Mouse (Mus musculus): ENCODE data around the gene Rab3ip.

Gene Rab3ip

DNA sequence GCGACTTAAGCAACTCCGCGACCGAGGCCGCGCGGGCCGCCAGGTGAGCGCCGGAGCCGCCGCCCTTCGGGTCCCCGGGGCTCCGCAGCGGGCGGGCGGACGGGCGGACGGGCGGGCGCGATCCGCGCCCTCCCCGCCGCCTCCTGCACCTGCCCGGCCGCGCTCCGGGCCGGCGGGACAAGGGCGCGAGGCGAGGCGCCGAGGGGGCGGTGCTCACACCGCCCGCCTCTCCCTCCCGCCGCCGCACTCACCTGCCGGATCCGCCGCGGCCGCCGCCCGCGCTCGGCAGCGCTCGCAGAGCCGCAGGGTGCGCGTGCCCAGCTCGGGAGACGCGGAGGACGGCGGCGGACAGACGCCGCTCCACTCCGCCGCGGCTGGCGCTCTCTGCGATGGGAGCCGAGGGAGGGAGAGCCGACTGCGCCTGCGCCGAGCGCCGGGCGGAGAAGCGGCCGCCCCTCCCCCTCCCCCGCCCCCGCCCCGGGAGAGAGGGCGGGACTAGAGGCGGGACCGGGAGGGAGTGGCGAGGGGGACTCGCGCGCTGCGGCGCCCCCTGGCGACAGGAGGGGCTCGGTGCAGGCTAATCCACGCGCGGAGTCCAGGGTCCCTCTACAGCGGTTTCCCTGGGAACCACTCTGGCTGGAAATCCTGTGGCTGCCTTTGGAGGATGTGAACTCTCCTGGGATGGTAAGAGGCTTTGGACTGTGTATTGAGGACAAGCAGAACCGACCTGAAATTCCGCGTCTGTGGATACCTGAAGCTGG, at the start of gene Rab3ip:
Gene Rab3ip, minus strand, starts transcription at position 761 of the 761 bp plus-strand sequence.
- DNase-seq (ENCODE audit: low spot score in 2 of 2): peak; percentile 93 to 94

DNA sequence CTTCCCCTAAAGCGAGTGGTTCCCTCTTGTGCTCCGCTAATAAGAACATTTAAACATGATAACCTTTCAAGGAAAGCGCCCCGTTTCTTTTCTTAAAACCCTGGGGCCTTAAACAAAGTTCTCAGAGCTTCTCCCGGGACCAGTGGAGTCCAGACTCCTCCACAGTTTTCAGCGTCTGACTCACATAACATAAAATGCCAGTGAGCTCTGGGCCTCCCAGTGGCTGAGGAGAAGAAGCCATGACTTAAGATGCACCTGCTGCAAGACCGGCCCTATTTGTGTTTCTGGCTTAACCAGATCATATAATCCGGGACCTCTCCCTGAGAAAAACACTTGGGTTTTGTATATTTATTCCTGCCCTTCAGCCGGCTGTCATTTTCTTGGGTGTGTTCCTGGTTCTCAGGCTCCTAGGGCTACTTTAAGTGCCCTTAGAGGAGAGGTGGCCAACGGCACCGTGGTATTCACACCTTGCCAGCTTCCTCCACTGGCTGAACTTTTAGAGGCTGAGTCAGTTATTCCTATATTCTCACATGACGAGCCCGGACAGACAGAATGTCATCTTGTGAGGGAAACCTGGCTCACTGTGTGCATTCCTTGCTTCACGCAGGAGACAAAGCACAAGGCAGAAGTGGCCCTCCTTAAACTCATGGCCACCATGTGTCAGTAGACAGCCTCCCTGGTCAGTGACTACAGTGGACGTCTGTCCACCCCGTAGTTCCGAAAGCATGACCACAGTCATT, 48.3 kb upstream of the Rab3ip start:
- DNase-seq (ENCODE audit: low spot score in 2 of 2): no peak

DNA sequence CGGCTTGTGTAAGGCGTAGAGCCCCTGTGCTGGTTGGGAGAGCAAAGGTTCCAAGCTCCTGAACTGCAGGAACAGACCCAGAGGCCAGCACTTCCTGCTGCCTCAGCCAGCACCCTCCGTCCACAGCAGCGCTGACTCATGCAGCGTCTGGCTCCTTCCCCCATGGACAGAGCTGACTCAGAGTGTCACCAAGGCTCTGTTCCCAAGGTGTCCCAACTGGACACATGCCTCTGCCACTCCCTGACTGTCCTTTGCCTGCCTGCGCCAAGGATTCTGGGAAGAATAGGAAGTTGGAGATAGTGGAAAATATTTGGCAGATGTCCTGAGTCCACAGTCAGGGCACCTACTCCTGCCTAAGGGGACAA, 45.6 kb upstream of the Rab3ip start:
- DNase-seq (ENCODE audit: low spot score in 2 of 2): no peak

DNA sequence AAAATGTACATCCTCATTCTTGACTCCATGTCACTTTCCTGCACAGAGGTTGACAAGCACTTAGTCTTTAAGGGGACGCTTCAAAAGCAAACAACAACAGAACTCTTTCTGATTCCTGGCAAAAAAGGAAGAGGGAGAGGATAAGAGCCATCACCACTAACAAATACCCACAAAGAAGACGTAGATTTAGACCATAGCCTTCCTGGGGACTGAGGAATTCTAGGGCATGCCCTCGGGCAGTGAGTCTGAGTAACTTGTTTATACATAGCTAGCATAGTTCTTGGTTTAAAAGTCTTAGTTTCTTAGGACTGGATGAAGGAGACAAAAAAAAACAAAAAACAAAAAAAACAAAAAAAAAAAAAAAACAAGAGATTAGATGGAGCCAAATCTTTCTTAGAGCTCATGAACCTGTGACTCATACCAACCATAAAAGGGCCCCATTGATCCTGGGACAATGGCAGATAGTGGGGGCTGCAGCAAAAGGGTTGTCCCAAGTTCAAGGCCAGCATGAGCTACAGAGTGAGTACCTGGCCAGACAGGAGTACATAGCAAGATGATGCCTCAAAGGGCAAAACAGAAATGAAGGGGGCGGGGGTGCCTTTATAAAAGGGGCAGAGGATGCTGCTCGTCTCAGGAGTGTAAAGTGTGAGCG, 45.1 kb upstream of the Rab3ip start:
- DNase-seq (ENCODE audit: low spot score in 2 of 2): no peak

DNA sequence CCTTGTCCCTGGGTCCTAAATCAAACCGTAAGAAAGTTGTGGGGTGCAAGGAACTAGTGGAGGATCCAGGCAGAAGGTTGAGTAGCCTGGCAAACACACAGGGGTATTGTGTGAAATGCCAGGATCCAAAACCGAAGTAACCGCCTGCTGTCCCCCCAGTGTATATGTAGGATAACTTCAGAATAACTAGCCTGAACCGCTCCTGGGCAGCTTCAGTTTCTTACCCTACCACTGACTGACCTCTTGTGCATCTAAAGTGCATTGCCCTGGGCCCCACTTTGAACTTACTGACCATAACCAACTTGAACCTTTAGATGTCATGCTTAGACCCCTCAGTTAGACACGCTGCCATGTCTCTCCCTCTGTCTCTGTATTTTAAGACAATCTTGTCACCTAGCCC, 44.6 kb upstream of the Rab3ip start:
- no peak for DNase-seq (ENCODE audit: low spot score in 2 of 2)

DNA sequence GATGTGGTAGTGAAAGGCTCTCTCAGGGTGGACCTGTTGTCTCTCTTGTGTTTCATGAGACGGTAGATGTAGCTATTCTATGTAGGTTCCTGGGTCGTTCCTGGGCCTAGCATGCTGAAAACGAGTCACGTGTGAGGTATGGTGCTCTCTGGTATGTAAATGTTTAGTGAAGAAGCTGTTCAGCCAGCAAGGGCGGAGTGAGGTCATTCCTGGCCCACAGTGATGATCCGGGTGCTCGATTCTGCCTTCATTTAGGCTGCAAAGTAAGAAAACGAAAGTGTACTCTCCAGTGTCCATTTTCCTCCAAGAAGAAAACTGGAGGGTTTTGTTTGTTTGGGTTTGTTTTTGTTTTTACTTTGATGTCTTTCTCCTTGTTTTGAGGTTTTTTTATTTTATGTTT, 43.4 kb upstream of the Rab3ip start:
- DNase-seq (ENCODE audit: low spot score in 2 of 2): no peak

DNA sequence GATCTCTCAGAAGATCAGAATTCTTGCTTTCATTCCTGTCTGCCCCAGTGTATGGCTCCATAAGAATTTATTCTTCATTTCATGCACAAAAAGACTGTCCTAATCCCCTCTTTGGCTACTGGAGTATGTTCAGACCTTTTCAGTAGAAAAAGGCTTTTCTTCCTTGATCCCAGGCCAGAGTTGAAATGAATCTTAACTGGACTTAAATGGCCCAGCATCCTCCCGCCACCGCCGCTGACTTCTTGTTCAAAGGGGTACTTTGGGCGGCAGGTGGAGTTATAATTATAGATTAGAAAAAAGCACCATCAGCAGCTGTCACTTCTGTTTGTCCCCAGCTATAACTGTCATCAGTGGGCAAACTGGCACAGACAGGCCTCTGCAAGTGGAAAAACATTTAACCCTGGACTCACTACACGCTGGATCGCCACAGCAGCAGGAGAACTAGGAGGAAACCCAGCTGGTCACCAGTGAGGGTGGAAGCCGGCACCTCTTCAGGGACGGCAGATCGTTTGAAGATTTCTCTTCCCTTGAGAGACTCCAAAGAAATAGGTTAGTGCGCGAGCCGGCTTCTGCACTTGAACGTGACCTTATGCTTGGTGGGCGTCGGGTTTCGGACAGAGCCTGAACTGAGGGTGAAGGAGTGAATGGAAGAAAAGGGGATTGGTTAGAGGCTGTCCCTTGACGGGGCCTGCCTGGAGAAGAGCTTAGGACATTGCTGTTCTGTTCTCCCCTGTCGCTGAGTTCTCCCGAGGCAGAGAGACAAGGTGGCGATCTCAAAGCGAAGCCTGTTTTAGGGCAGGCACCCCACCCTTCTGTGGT, 35.9 kb upstream of the Rab3ip start, which contains the start of gene Best3:
Gene Best3, plus strand, starts transcription at position 51 of the 819 bp plus-strand sequence.
- DNase-seq (ENCODE audit: low spot score in 2 of 2): no peak

DNA sequence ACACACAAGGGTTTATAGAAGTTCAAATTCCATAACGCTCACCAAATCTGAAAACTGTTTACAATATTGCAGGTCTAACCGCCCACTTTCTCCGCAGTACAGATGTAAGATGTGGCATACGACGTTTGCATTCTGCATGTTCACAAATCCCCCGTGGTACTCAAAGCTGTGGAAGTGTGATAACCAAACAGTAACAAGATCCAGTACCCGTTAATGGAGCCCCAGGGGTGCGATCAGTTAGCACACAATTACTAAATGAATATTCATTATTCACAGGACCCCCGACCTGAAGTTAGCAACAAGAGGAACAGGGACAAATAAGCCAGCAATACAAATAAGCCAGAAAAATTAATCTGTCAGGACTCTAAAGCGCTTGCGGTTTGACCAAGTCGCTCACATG, 34.3 kb upstream of the Rab3ip start:
- no peak for DNase-seq (ENCODE audit: low spot score in 2 of 2)

DNA sequence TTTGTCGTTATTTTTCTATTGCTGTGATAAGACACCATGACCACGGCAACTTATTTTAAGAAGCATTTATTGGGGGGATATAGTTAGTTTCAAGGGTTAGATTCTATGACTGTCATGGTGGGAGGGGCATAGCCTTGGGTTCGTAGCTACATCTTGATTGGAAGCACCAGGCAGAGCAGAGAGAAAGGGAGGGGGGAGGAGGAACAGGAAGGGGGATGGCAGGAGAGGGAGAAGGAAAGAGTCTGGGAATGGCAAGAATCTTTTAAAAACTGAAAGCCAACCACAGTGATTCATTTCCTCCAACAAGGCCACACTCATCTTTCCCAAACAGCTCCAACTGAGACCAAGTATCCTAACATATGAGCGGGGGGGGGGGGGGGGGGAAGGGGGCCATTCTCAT, 32.0 kb upstream of the Rab3ip start:
- DNase-seq (ENCODE audit: low spot score in 2 of 2): no peak

DNA sequence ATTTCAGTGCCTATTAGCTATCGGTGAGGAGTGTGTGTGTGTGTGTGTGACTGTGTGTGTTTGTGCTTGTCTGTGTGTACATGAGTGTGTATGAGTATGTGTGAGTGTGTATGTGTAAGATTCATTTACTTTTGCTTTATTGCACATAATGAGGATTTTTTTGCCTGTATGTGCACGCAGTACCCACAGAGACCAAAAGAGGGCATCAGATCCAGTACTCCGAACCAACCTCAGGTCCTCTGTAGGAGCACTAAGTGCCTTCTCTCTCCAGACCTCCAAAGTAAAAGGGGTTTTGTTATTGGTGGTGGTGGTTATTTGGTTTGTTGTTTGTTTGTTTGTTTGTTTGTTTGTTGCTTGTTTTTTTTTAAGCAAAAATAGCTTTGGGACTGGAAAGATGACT, 30.3 kb upstream of the Rab3ip start:
- no peak for DNase-seq (ENCODE audit: low spot score in 2 of 2)

DNA sequence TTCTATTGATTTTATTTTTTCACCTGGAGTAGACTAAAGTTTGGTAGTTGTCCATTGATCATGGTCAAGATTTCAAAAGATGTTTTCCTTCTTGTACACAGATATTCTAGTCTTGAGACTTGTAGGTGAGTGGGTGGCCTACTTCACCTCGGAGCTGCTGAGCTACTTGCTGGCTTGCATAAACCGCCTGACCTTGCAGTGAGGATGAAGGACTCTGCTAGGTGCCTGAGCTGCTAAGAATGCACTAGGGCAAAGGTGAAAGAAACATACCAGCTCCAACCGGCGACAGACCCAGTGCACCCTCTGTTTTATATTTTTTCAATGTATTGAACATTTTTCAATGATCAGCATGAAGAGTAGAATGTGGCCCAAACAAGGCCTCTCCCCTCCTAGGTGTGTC, 29.7 kb upstream of the Rab3ip start:
- no peak for DNase-seq (ENCODE audit: low spot score in 2 of 2)

DNA sequence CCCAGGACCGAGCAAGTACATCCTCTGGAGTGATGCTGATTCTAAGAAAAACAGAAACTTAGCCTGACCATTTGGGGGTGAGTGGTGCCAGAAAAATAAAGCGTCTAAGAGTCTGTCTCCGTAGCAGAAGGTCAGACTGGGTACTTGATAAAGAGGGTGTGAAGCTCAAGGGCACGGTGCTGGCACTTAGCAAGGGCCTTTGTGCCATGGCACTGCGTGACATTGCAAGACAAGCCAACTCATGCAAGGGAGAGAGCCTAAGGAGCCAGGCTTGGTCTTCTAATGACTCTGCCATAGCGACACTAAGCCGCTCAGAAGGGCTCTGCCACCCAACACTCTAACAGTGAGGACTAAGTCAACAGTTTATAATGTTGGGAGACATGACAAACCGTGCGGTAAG, 28.3 kb upstream of the Rab3ip start:
- DNase-seq (ENCODE audit: low spot score in 2 of 2): no peak

DNA sequence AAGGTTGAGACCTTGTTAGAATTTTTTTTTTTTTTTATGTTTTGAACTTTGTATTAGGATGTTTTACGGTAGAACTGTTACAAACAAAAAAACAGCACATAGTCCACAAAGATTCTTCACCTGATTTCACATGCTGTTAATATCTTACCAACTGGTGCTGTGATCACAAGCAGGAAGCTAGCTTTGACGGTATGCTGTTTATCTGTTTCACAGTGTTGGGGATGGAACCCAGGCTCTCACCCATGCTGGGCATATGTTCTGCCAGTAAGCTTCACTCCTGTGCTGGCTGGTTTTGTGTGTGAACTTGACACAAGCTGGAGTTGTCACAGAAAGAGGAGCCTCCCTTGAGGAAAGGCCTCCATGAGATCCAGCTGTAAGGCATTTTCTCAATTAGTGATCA, 27.3 kb upstream of the Rab3ip start:
- no peak for DNase-seq (ENCODE audit: low spot score in 2 of 2)

DNA sequence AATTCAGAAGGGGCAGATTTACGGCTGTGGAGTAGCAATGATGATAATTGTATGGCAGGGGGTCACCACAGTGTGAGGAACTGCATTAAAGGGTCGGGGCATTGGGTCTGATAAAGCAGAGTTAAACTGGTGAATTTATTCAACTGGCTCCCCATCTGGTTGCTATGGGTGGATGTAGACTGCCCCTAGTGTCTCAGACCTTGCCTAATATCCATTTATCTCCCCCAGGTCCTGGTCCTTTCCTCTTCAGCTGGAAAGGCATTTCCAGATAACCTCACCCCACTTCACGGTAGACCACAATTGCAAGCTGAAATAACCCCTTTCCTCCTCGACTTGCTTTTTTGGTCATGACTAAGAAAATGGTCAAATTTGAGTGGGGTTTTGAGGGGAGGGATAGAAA, 26.9 kb upstream of the Rab3ip start:
- DNase-seq (ENCODE audit: low spot score in 2 of 2): no peak

DNA sequence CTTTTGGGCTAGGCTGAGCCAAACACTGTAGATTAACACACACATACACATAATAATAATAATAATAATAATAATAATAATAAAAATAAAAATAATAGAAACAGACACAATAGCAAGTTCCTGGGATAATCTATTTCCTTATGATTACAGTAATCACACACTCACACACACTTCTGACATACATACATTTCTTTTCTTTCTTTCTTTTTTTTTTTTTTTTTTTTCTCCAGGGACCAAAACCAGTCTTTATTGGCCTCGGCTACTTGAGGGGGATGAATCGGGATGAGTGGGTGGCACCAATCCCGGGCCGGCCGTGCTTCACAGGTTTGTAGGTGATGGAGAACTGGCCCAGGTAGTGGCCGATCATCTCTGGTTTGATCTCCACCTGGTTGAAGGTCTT, 21.9 kb upstream of the Rab3ip start, which contains the start of gene Gm10271:
Gene Gm10271, minus strand, starts transcription at position 101 of the 400 bp plus-strand sequence.
- DNase-seq (ENCODE audit: low spot score in 2 of 2): no peak

DNA sequence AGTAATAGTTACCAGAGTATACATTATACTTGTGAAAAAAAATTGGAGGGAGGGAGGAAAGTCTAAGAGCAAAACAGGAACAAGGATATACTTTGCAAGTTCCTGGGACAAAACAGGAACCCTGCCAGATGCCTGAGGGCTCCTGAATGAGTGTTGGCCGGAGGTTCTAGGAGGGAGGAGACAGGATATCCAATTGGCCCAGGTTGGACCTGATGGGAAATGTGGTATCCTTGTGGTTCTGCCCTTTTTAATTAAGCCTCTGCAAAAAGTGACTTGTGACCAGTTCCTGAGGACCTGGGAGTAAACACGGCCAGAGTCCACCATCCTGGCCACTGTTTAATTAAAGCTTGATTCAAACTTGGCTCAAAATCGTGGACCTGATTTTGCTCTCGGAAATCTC, 18.2 kb upstream of the Rab3ip start:
- DNase-seq (ENCODE audit: low spot score in 2 of 2): no peak

DNA sequence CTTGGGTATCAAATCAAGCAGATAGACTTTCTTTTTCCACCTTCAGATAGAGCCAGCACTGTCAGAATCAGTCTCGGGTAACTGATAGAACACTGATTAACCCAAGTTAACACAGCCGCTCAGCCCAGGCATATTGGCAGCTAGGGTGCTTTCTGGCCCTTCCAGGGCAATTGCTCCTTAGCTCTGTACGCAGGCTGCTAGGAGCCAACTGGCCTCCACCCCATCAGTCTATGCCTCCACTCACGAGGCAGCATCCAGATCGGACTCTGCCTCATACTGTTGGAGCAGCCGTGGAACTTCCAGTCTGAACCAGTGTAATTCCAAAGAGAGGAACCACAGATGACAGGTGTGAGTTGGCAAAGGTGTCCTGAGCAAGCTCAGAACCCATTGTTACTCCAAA, 15.5 kb upstream of the Rab3ip start:
- no peak for DNase-seq (ENCODE audit: low spot score in 2 of 2)

DNA sequence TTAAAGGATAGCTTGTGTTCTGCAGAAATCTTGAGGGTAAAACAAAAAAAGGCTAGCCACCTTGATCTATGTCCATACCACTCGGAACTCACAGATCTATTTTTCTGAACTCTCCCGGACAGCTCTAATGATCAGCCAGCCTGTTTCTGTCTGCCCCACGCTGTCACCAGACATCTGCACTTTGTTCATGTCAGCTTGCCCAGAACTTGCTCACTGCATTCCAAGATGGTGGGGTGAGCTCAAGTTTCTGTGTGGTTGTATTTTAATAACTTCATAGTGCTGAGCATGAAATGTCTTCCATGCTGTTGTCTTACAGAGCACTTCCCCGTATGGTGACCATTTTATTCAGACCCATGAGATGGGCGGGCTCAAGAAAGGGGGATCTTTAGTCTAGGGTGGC, 14.7 kb upstream of the Rab3ip start:
- DNase-seq (ENCODE audit: low spot score in 2 of 2): no peak

DNA sequence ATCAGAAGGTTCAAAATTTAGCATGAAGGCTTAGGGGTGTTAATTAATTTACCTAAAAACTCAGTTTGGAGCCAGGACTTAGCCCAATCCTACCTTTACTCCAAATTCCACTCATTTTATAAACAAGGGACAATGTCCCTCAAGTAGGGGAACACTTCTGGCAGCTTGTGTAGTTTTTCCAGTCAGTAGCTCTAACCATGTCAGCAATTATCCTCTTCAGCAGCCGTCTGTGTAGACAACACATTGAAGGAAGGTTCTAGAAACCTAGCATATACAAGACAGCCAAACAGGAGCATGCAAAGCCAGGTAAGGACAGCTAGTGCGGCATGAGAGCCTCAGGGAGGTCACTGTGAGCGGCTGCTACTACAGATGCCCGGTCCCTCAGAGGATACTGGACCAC, 14.0 kb upstream of the Rab3ip start:
- no peak for DNase-seq (ENCODE audit: low spot score in 2 of 2)

DNA sequence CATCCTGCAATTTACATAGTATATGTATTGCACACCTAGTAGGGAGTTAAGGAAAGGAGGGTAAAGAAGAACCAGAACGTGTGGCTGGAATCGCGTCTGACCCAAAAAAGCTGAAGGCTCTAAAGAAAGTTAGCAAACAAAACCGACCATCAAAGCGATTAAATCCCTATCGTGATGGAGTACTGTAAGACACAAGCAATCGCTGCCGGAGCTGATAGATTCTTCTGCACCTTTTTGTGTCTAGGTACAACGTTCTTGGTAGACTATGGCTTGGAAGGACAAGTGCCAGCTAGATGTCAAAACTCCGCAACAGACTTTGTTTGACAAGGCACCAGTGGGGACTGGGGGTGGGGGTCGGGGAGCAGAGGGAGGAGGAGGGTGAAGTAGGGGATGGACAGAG, 13.5 kb upstream of the Rab3ip start:
- no peak for DNase-seq (ENCODE audit: low spot score in 2 of 2)

DNA sequence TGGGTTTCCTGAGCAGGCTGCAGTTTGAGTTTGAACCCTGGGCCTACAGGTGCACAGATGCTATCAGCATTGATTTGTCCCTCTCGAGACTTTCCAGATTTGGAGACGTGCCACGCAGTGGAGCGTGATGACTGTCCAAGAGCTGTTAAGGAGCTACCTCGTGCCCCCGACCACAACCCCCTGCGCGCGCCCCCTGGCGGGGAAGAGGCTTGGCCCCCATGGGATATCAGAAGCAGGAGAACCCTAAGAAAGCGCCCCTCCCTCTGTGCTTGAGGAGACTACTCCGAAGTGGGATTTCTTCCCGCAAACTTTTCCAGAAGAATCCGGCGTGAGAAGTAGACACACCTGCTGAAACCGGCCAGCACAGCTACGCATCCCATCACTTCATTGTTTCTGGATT, 12.2 kb upstream of the Rab3ip start:
- no peak for DNase-seq (ENCODE audit: low spot score in 2 of 2)

DNA sequence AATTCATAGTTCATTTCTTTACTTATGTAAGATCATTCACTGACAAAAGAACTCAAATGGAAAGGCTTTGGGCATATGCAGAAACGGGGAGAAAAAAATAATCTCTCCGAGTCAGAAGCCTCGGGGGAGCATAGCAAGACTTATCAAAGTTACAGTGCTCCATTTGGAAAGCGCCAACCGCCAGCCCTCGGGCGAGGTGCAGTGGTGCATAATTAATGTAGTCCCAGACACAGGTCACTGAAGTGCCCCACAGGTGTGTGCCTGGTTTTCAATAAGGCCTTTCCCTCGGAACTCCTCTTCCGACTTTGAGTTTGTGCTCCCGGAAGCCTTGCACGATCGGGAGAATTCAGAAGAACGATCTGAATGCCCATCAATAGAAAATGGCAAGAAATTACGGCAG, 11.6 kb upstream of the Rab3ip start:
- DNase-seq (ENCODE audit: low spot score in 2 of 2): no peak

Measured in right cerebral cortex, postnatal 10 days (tissue).